Mouse (Mus musculus): ENCODE results near the gene Olfr305.
"Not testable (repeated sequence)": the region's sequence is repeated elsewhere in the genome, so short reads cannot be mapped to it uniquely, and the experiment has no call there.

The Olfr305 gene

DNA sequence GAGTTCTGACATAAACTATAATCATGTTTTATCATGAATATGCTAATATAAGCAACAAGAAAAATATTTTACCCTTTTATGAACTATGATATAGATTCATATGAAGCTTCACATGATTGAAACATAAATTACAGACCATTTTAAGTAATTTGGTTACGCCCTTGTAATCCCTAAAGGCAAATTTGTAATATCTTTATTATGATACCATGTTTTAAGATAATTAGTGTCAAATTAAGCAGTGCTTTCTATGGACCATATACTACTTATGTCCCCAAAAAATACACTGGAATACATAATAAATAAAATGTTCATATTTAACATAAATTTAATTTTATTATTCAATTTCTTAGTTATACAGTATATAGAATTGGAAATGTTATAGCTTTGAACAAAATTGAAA, at the start of gene Olfr305:
TSS of gene Olfr305 (minus strand) at position 101 of the 400 bp plus-strand sequence.
- no peak for DNase-seq (ENCODE audit: low spot score in 2 of 2)

DNA sequence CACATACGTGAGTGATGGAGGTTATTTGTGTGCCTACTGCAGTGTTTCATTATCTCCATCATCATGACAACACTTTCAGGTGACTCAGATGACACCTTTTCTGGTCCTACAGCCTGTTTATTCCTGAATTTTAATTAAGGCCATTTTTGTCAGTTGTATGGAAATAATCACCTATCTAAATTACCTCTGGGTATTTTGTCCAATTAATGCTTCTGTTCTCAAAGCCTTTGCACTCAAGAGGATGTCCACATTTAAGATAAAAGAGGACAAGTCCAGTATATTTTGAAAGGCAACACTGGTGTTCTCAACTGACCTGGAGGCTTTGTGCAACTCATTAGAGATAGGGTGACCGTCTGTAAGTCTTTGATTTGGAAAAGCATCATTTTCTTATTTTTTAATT, 36.8 kb upstream of the Olfr305 start, which contains the start of gene Olfr301:
TSS of gene Olfr301 (plus strand) at position 301 of the 400 bp plus-strand sequence.
- no peak for DNase-seq (ENCODE audit: low spot score in 2 of 2)

GRCm38 (mm10) chr7:86397689-86398088, 31.0 kb upstream of the Olfr305 start, which contains the start of gene Olfr303:
Olfr303 (minus strand) TSS chr7:86397789.
- DNase-seq (ENCODE audit: low spot score in 2 of 2), result no peak

GRCm38 (mm10) chr7:86386558-86386957, 19.8 kb upstream of the Olfr305 start, which contains the start of gene Olfr304:
Olfr304 (minus strand) TSS chr7:86386658.
- DNase-seq (ENCODE audit: low spot score in 2 of 2), result no peak

- no peak for DNase-seq (ENCODE audit: low spot score in 2 of 2)
These were observed 19.0 kb upstream of the Olfr305 start for GRCm38 (mm10) chr7:86385769-86386168.

DNA sequence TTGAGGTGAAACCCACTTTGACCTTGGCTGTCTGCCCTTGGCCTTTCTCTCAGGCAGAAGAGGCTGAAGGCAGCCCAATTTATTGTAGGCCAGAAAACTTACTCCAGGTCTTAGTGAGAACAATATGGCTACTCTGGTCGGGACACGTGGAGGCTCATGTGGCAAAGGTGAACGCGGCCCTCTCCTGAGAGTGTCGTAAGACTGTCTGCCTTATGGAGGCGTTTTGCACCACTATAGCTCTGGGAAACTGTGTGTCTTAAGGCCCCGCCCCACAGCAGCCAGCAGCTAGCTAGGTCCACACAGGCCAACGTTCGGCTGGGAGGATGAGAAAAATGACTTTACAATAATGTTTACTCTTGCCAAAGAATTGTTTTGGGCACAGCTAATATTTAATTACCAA, 20.4 kb downstream of the Olfr305 start:
- not testable (repeated sequence) for DNase-seq (ENCODE audit: low spot score in 2 of 2)

DNA sequence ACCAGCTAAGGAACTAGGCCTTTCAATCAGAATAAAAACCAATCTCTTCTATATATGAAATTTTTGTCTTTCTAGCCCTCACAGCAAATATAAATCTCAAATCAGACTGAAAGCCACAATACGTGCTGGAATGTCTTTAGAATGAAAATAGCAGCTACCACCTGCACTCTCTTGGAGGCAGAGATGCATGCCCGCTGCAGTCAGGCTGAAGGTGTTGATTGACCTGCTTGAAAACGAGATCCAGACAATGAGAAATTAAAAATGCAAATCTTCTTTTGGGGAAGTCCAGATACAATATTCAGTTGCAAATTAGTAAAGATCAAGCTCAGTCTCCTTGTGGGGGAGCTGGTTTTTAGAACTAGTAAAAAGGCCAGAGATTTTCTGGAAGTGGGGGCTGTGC, 22.5 kb downstream of the Olfr305 start:
- DNase-seq (ENCODE audit: low spot score in 2 of 2), result no peak

- DNase-seq (ENCODE audit: low spot score in 2 of 2), result no peak
These were observed 23.7 kb downstream of the Olfr305 start for GRCm38 (mm10) chr7:86342881-86343565.

DNA sequence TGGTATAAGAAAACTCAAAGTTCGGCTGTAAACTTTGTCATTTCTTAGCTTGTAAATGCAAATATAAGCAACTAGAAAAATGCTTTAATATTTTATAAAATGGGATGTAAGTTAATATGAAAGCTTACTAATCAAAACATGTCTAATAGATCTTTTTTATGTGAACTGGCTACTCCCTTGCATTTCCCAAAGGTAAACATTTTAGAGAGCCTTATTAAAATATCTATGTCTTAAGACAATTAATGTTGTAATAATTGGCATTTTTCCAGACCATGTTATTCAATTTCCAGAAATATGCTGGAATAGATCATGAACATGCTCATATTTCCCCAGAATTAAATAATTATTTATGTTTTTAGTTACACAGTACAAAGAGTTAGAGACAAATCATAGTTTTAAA, 29.2 kb downstream of the Olfr305 start, which contains the start of gene Olfr307:
TSS of gene Olfr307 (minus strand) at position 101 of the 400 bp plus-strand sequence.
- no peak for DNase-seq (ENCODE audit: low spot score in 2 of 2)

- DNase-seq (ENCODE audit: low spot score in 2 of 2), result no peak
These were observed 41.2 kb downstream of the Olfr305 start, which contains the start of gene Olfr308 for GRCm38 (mm10) chr7:86325530-86325929. Olfr308 (minus strand) TSS chr7:86325630.

GRCm38 (mm10) chr7:86321323-86321722, 45.4 kb downstream of the Olfr305 start:
- no peak for DNase-seq (ENCODE audit: low spot score in 2 of 2)

GRCm38 (mm10) chr7:86313608-86314007, 53.1 kb downstream of the Olfr305 start, which contains the start of gene Olfr309:
Olfr309 (minus strand) TSS chr7:86313708.
- no peak for DNase-seq (ENCODE audit: low spot score in 2 of 2)
